Mouse (Mus musculus): ENCODE measurements around the gene Fam160b1. TPM values are rescaled to one million over a fixed set of nuclear protein-coding genes. Genes with fewer than 3 reads are reported as not detected.

The Fam160b1 gene
- total and polyA plus RNA-seq, 2 experiments from 2014 or later, result 7.8 to 16.3 TPM

DNA sequence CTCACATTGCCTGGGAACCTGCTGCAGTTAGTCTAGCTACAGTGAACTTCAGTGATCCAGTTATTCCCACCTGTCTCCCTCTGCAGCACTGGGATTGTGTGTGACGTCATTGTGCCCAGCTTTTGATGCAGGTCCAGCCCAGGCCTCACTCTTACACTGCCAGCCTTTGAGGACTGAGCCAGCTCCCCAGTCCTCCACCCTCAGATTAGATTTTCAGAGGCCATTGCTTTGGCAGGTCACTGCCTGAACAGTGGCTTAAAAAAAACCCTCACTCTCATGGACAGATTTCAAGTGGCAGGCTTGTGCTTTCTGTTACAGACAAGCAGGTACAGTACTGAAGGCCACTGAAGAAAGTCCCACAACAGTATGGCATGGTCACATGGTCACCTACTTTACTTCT, 15.8 kb upstream of the Fam160b1 start:
- no peaks in the 10 kb centered on the region for H3K27me3 ChIP-seq (ENCODE audit: control insufficient read depth, insufficient read depth, low read length)
- no peak overlapping the region for H3K27ac ChIP-seq (ENCODE audit: low read depth)
- H3K9ac ChIP-seq (replicated peaks; ENCODE audit: low read depth, low read length), result no peak overlapping the region
- no peaks in the 10 kb centered on the region for H3K4me1 ChIP-seq (ENCODE audit: control insufficient read depth, insufficient read depth)
- no peak overlapping the region for H3K4me2 ChIP-seq (ENCODE audit: low read depth, low read length)
- 38% methylated on average over 1 of the region's 1 CpGs for WGBS
- H3K9me3 ChIP-seq (replicated peaks; ENCODE audit: control insufficient read depth, low read length), result no peaks in the 10 kb centered on the region; the same call in 1 of the 2 replicates
- H3K4me3 ChIP-seq (ENCODE audit: low read depth, low read length), result no peak overlapping the region
- no peak for ATAC-seq (ENCODE audit: insufficient read depth, low read depth)
- no peak for DNase-seq (ENCODE audit: low spot score)
- H3K36me3 ChIP-seq (replicated peaks; ENCODE audit: control insufficient read depth, insufficient read depth, low read length), result no peaks in the 10 kb centered on the region
- TF ChIP-seq CTCF (IDR thresholded peaks at IDR 0.05; ENCODE audit: low read depth), result no peak

DNA sequence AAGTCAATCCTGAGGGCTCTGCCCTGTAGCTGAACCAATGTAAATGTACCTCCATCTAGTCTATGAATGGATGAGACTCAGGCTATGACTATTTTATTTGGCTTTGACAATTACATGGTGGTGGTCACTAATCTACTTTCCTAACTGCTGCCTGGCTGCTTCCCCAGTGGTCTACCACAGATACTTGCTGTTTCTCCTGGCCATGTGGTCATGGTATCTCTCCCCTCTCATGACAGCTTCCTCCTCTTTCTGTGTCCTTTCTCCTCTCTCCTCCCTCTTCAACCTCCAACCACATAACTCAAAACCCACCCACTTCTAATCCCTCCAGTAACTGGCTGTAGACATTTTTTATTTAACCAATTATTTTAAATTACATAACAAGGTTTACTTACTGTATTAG, 11.4 kb upstream of the Fam160b1 start:
- no peaks in the 10 kb centered on the region for H3K4me1 ChIP-seq (ENCODE audit: control insufficient read depth, insufficient read depth)
- H3K27me3 ChIP-seq (ENCODE audit: control insufficient read depth, insufficient read depth, low read length), result no peaks in the 10 kb centered on the region
- H3K36me3 ChIP-seq (replicated peaks; ENCODE audit: control insufficient read depth, insufficient read depth, low read length), result no peaks in the 10 kb centered on the region
- TF ChIP-seq CTCF (IDR thresholded peaks at IDR 0.05; ENCODE audit: low read depth), result no peak
- no peak for TF ChIP-seq EP300 (IDR thresholded peaks at IDR 0.05; ENCODE audit: low read depth)
- H3K4me2 ChIP-seq (ENCODE audit: low read depth, low read length), result no peak overlapping the region
- no peak for DNase-seq (ENCODE audit: low spot score)
- H3K9me3 ChIP-seq (replicated peaks; ENCODE audit: control insufficient read depth, low read length), result no peaks in the 10 kb centered on the region; the same call in 1 of the 2 replicates
- no peak overlapping the region for H3K9ac ChIP-seq (replicated peaks; ENCODE audit: low read depth, low read length)
- no peak overlapping the region for H3K4me3 ChIP-seq (ENCODE audit: low read depth, low read length)
- H3K27ac ChIP-seq (ENCODE audit: low read depth), result no peak overlapping the region
- no peak for ATAC-seq (ENCODE audit: insufficient read depth, low read depth)

- no peaks in the 10 kb centered on the region for H3K27me3 ChIP-seq (ENCODE audit: control insufficient read depth, insufficient read depth, low read length)
These were observed 8.0 kb upstream of the Fam160b1 start for GRCm38 (mm10) chr19:57352337-57352935.

DNA sequence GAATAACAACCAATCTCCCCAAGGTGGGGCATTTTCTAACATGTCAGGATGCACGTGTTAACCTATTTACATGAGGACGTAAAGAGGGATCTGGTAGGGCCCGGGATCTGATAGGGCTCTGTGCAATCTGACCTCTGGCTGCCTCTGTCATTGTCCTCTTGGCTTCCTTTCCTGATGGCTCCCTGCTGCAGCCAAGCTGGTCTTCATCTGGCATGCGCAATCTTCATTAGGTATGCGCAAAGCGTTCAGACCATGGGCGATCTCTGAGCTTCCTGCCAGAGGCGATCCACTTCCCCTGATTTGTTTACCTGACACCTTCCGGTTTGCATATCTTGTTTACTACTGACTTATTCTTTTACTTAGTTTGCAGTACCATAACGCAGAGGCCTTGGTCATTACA, 7.3 kb upstream of the Fam160b1 start:
- peaks cover 3% of the 10 kb centered on the region; the same call in 1 of the 2 replicates for H3K4me1 ChIP-seq (ENCODE audit: control insufficient read depth, insufficient read depth)
- no peak overlapping the region for H3K4me2 ChIP-seq (ENCODE audit: low read depth, low read length)
- no peaks in the 10 kb centered on the region for H3K9me3 ChIP-seq (replicated peaks; ENCODE audit: control insufficient read depth, low read length)
- WGBS, result 86% methylated on average over 10 of the region's 10 CpGs
- ATAC-seq (ENCODE audit: insufficient read depth, low read depth) (no peak), DNase-seq (ENCODE audit: low spot score) (no peak)
- TF ChIP-seq EP300 (IDR thresholded peaks at IDR 0.05; ENCODE audit: low read depth), result no peak
- no peak for TF ChIP-seq CTCF (IDR thresholded peaks at IDR 0.05; ENCODE audit: low read depth)
- H3K9ac ChIP-seq (replicated peaks; ENCODE audit: low read depth, low read length), result no peak overlapping the region
- H3K4me3 ChIP-seq (ENCODE audit: low read depth, low read length), result no peak overlapping the region
- H3K27me3 ChIP-seq (ENCODE audit: control insufficient read depth, insufficient read depth, low read length), result no peaks in the 10 kb centered on the region
- H3K27ac ChIP-seq (ENCODE audit: low read depth), result no peak overlapping the region
- H3K36me3 ChIP-seq (replicated peaks; ENCODE audit: control insufficient read depth, insufficient read depth, low read length), result no peaks in the 10 kb centered on the region

More at GRCm38 (mm10) chr19:57352337-57352935, 8.0 kb upstream of the Fam160b1 start:
- Histone ChIP-seq H3K9ac (replicated peaks; ENCODE audit: low read depth, low read length) (no peak overlapping the region), H3K36me3 (replicated peaks; ENCODE audit: control insufficient read depth, insufficient read depth, low read length) (no peaks in the 10 kb centered on the region), H3K4me1 (ENCODE audit: control insufficient read depth, insufficient read depth) (peaks cover 3% of the 10 kb centered on the region; the same call in 1 of the 2 replicates), H3K27ac (ENCODE audit: low read depth) (no peak overlapping the region), H3K4me3 (ENCODE audit: low read depth, low read length) (no peak overlapping the region), H3K4me2 (ENCODE audit: low read depth, low read length) (no peak overlapping the region), H3K9me3 (replicated peaks; ENCODE audit: control insufficient read depth, low read length) (no peaks in the 10 kb centered on the region; the same call in 1 of the 2 replicates)
- ATAC-seq (ENCODE audit: insufficient read depth, low read depth) (no peak), DNase-seq (ENCODE audit: low spot score) (no peak)
- TF ChIP-seq EP300 (IDR thresholded peaks at IDR 0.05; ENCODE audit: low read depth) (no peak), CTCF (IDR thresholded peaks at IDR 0.05; ENCODE audit: low read depth) (no peak)
- WGBS, result 71% methylated on average over 12 of the region's 12 CpGs

- Histone ChIP-seq H3K4me1 (ENCODE audit: control insufficient read depth, insufficient read depth) (peaks cover 4% of the 10 kb centered on the region), H3K27me3 (ENCODE audit: control insufficient read depth, insufficient read depth, low read length) (no peaks in the 10 kb centered on the region), H3K4me2 (ENCODE audit: low read depth, low read length) (no peak overlapping the region), H3K9me3 (replicated peaks; ENCODE audit: control insufficient read depth, low read length) (no peaks in the 10 kb centered on the region), H3K9ac (replicated peaks; ENCODE audit: low read depth, low read length) (no peak overlapping the region), H3K4me3 (ENCODE audit: low read depth, low read length) (no peak overlapping the region), H3K36me3 (replicated peaks; ENCODE audit: control insufficient read depth, insufficient read depth, low read length) (no peaks in the 10 kb centered on the region), H3K27ac (ENCODE audit: low read depth) (no peak overlapping the region)
- TF ChIP-seq CTCF (IDR thresholded peaks at IDR 0.05; ENCODE audit: low read depth) (no peak), EP300 (IDR thresholded peaks at IDR 0.05; ENCODE audit: low read depth) (no peak)
- WGBS, result 89% methylated on average over 11 of the region's 11 CpGs
- ATAC-seq (ENCODE audit: insufficient read depth, low read depth) (no peak), DNase-seq (ENCODE audit: low spot score) (no peak)
These were observed 6.4 kb upstream of the Fam160b1 start for GRCm38 (mm10) chr19:57354050-57354449.

GRCm38 (mm10) chr19:57354715-57355114, 5.8 kb upstream of the Fam160b1 start:
- no peaks in the 10 kb centered on the region for H3K36me3 ChIP-seq (replicated peaks; ENCODE audit: control insufficient read depth, insufficient read depth, low read length)
- H3K27me3 ChIP-seq (ENCODE audit: control insufficient read depth, insufficient read depth, low read length), result no peaks in the 10 kb centered on the region
- H3K4me1 ChIP-seq (ENCODE audit: control insufficient read depth, insufficient read depth), result peaks cover 9% of the 10 kb centered on the region
- H3K9me3 ChIP-seq (replicated peaks; ENCODE audit: control insufficient read depth, low read length), result no peaks in the 10 kb centered on the region
- TF ChIP-seq CTCF (IDR thresholded peaks at IDR 0.05; ENCODE audit: low read depth) (no peak), EP300 (IDR thresholded peaks at IDR 0.05; ENCODE audit: low read depth) (no peak)
- H3K4me3 ChIP-seq (ENCODE audit: low read depth, low read length), result no peak overlapping the region
- 64% methylated on average over 6 of the region's 6 CpGs for WGBS
- no peak overlapping the region for H3K9ac ChIP-seq (replicated peaks; ENCODE audit: low read depth, low read length)
- no peak overlapping the region for H3K4me2 ChIP-seq (ENCODE audit: low read depth, low read length)
- peak overlapping the region; percentile 84 for H3K27ac ChIP-seq (ENCODE audit: low read depth)
- ATAC-seq (ENCODE audit: insufficient read depth, low read depth) (no peak), DNase-seq (ENCODE audit: low spot score) (no peak)
